Mouse (Mus musculus) macrophage (primary cell): ENCODE data around the gene Tpst1. TPM values are rescaled to one million over a fixed set of nuclear protein-coding genes. Genes with fewer than 3 reads are reported as not detected.

Experiments used
- polyA plus RNA-seq: library from polyadenylated mRNA; stranded (reverse); fragments of 250-400 nt; gene quantifications from 3 replicates; pipeline ENCODE4 v1.2.4, GENCODE M21; 2018; ENCODE audit warnings: inconsistent platforms

The Tpst1 gene
- polyA plus RNA-seq, 1 experiment from 2014 or later: 11.0 TPM

Other genes with a start within 250 kb of the Tpst1 start
- 10.1 to 18.3 TPM (median 12.6 TPM) in 3 replicates for gene Sumf2, start 226.3 kb upstream of the Tpst1 start, polyA plus RNA-seq
- gene Chchd2, start 185.9 kb upstream of the Tpst1 start, polyA plus RNA-seq: 61.0 to 327 TPM (median 283 TPM) in 3 replicates
- gene Zbed5, start 177.6 kb upstream of the Tpst1 start, polyA plus RNA-seq: 0.23 to 0.46 TPM (median 0.32 TPM) in 3 replicates
- not detected in 3 replicates for gene Phkg1, start 174.8 kb upstream of the Tpst1 start, polyA plus RNA-seq
- gene Nupr1l, start 164.8 kb upstream of the Tpst1 start, polyA plus RNA-seq: 0.11 to 1.1 TPM (median 0.14 TPM) in 3 replicates
- 13.1 to 24.0 TPM (median 20.1 TPM) in 3 replicates for gene Vkorc1l1, start 131.4 kb upstream of the Tpst1 start, polyA plus RNA-seq
- 437 to 471 TPM (median 448 TPM) in 3 replicates for gene Gusb, start 70.3 kb upstream of the Tpst1 start, polyA plus RNA-seq
- gene Asl, start 44.1 kb upstream of the Tpst1 start, polyA plus RNA-seq: 33.6 to 39.7 TPM (median 34.1 TPM) in 3 replicates
- gene Crcp, start 44.0 kb upstream of the Tpst1 start, polyA plus RNA-seq: 28.9 to 33.0 TPM (median 32.1 TPM) in 3 replicates
- 1.4 to 5.4 TPM (median 3.3 TPM) in 3 replicates for gene Kctd7, start 71.5 kb downstream of the Tpst1 start, polyA plus RNA-seq
- 25.9 to 31.2 TPM (median 30.9 TPM) in 3 replicates for gene Rabgef1, start 98.5 kb downstream of the Tpst1 start, polyA plus RNA-seq
- 32.3 to 42.3 TPM (median 35.1 TPM) in 3 replicates for gene Tmem248, start 143.8 kb downstream of the Tpst1 start, polyA plus RNA-seq
- 67.5 to 110 TPM (median 70.4 TPM) in 3 replicates for gene Sbds, start 182.2 kb downstream of the Tpst1 start, polyA plus RNA-seq
- 7.9 to 17.1 TPM (median 10.6 TPM) in 3 replicates for gene Tyw1, start 182.3 kb downstream of the Tpst1 start, polyA plus RNA-seq